Mouse (Mus musculus) heart, adult 10 weeks (tissue): ENCODE measurements around the gene Elp1. TPM values are rescaled to one million over a fixed set of nuclear protein-coding genes. Genes with fewer than 3 reads are reported as not detected.

Source experiments
- polyA plus RNA-seq: library from polyadenylated mRNA; stranded (reverse); fragments of 350-450 nt; fragmentation: Illumina TruSeq; extraction: RNeasy Lipid Tissue Mini Kit (QIAGEN cat#74804); gene quantifications from one replicate; pipeline ENCODE4 v1.2.3, GENCODE M21; 2014; ENCODE audit warnings: low read depth, low replicate concordance

Elp1 gene
- 21.7 TPM for polyA plus RNA-seq

DNA sequence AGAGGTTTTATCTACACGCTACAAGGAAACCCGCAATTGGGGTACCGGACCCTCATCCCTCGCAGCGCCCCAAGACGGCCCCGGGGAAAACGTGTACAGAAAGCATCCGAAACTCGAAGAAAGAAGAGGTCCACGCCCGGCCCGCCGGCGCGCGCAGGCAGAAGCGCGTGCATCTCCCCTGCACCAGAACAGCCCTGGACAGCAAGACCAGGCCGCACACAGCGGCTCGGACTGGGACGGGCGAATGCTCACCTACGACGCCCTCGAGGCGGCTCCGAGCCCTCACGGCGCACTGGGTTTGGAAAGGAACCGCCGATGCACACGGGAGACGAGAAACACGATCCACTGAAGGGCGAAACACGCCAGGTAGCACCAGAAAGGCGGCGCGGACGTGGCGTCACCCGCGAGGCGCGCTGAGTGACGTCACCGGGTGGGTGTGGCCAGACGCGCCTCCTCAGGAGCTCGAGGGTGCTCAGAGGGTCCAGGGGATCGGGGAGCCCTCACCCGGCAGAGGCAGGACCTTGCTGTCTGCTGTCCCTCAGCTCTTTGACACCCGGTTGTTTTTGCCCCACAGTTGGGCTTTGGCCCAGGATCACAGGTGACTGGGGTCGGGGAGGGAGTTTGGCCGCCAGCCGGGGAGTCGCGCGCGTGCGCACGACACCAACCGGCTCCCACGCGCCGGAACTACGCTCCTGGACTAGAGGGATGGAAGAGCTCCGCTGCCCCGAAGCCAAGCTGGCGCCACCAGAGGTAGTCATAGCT lies at the start of gene Elp1, which contains the start of gene Fam206a:
TSS of gene Elp1 (minus strand) at position 425 of the 762 bp plus-strand sequence.
TSS of gene Fam206a (plus strand) at position 439 of the 762 bp plus-strand sequence.

GRCm38 (mm10) chr4:56743363-56744195 lies 58.6 kb downstream of the Elp1 start, which contains the start of gene Actl7a:
TSS of gene Actl7a (plus strand) at chr4:56743413.

GRCm38 (mm10) chr4:56741041-56741493 lies 61.1 kb downstream of the Elp1 start, which contains the start of gene Actl7b:
TSS of gene Actl7b (minus strand) at chr4:56741443.

GRCm38 (mm10) chr4:56740020-56740485 lies 62.1 kb downstream of the Elp1 start, which contains the start of gene Gm26657:
TSS of gene Gm26657 (plus strand) at chr4:56740070.

Other genes starting within 250 kb of the Elp1 start
- gene Gm26657, start 62.3 kb downstream of the Elp1 start, polyA plus RNA-seq = not detected
- gene Actl7b, start 60.9 kb downstream of the Elp1 start, polyA plus RNA-seq = not detected
- gene Actl7a, start 58.9 kb downstream of the Elp1 start, polyA plus RNA-seq = not detected
- 3.4 TPM for gene Fam206a, start within 50 bp of the Elp1 start, polyA plus RNA-seq
- 32.3 TPM for gene Ctnnal1, start 62.9 kb upstream of the Elp1 start, polyA plus RNA-seq
- 23.9 TPM for gene Tmem245, start 145.1 kb upstream of the Elp1 start, polyA plus RNA-seq
- gene Frrs1l, start 188.1 kb upstream of the Elp1 start, polyA plus RNA-seq = not detected